Mouse (Mus musculus): ENCODE data around the gene 9030025P20Rik. TPM values are rescaled to one million over a fixed set of nuclear protein-coding genes. Genes with fewer than 3 reads are reported as not detected.
A peak's percentile ranks its signal among the peaks of the same experiment; 100 is the strongest.
"Not testable (repeated sequence)": the region's sequence is repeated elsewhere in the genome, so short reads cannot be mapped to it uniquely, and the experiment has no call there.

Gene 9030025P20Rik
- polyA plus RNA-seq, 1 experiment from 2014 or later: 6.4 TPM

GRCm38 (mm10) chr17:15009088-15009487 lies 30.8 kb downstream of the 9030025P20Rik start:
- not testable (repeated sequence) for H3K27ac ChIP-seq (ENCODE audit: low read length); H3K36me3 ChIP-seq (ENCODE audit: control insufficient read depth, insufficient read depth); H3K4me3 ChIP-seq (ENCODE audit: low read length); H3K9me3 ChIP-seq (replicated peaks; ENCODE audit: control insufficient read depth, low read length); H3K4me1 ChIP-seq (ENCODE audit: control insufficient read depth, insufficient read depth, low read length); H3K27me3 ChIP-seq (ENCODE audit: control insufficient read depth, insufficient read depth, low read length); H3K4me2 ChIP-seq (ENCODE audit: low read depth, low read length); ATAC-seq (replicated peaks; ENCODE audit: extremely low read depth, insufficient read depth, low FRiP score); H3K9ac ChIP-seq (ENCODE audit: low read length)
- no CpG with 5 or more reads among the region's 3 CpGs for WGBS

- H3K9me3 ChIP-seq (replicated peaks; ENCODE audit: control insufficient read depth, low read length); H3K4me2 ChIP-seq (ENCODE audit: low read depth, low read length); H3K27ac ChIP-seq (ENCODE audit: low read length); H3K27me3 ChIP-seq (ENCODE audit: control insufficient read depth, insufficient read depth, low read length); H3K4me3 ChIP-seq (ENCODE audit: low read length); H3K9ac ChIP-seq (ENCODE audit: low read length); H3K4me1 ChIP-seq (ENCODE audit: control insufficient read depth, insufficient read depth, low read length); H3K36me3 ChIP-seq (ENCODE audit: control insufficient read depth, insufficient read depth): not testable (repeated sequence)
- WGBS: no CpG with 5 or more reads among the region's 60 CpGs
- peak; percentile 97 for ATAC-seq (replicated peaks; ENCODE audit: extremely low read depth, insufficient read depth, low FRiP score)
Measured at GRCm38 (mm10) chr17:15009706-15010413, 31.6 kb downstream of the 9030025P20Rik start, which contains the start of gene Gm3435. Gene Gm3435 (plus strand): TSS chr17:15010176.

- not testable (repeated sequence) for H3K9me3 ChIP-seq (replicated peaks; ENCODE audit: control insufficient read depth, low read length); H3K4me3 ChIP-seq (ENCODE audit: low read length); H3K27me3 ChIP-seq (ENCODE audit: control insufficient read depth, insufficient read depth, low read length); H3K4me1 ChIP-seq (ENCODE audit: control insufficient read depth, insufficient read depth, low read length); H3K27ac ChIP-seq (ENCODE audit: low read length); H3K4me2 ChIP-seq (ENCODE audit: low read depth, low read length); H3K36me3 ChIP-seq (ENCODE audit: control insufficient read depth, insufficient read depth); ATAC-seq (replicated peaks; ENCODE audit: extremely low read depth, insufficient read depth, low FRiP score); H3K9ac ChIP-seq (ENCODE audit: low read length)
- 82% methylated on average over 3 of the region's 3 CpGs for WGBS
Measured at GRCm38 (mm10) chr17:15021503-15022220, 43.4 kb downstream of the 9030025P20Rik start.

GRCm38 (mm10) chr17:15023878-15024492 lies 45.7 kb downstream of the 9030025P20Rik start:
- not testable (repeated sequence) for H3K4me2 ChIP-seq (ENCODE audit: low read depth, low read length); H3K9ac ChIP-seq (ENCODE audit: low read length); H3K27ac ChIP-seq (ENCODE audit: low read length); H3K27me3 ChIP-seq (ENCODE audit: control insufficient read depth, insufficient read depth, low read length); H3K36me3 ChIP-seq (ENCODE audit: control insufficient read depth, insufficient read depth); H3K4me3 ChIP-seq (ENCODE audit: low read length); H3K9me3 ChIP-seq (replicated peaks; ENCODE audit: control insufficient read depth, low read length); H3K4me1 ChIP-seq (ENCODE audit: control insufficient read depth, insufficient read depth, low read length)
- WGBS: no CpG with 5 or more reads among the region's 97 CpGs
- ATAC-seq (replicated peaks; ENCODE audit: extremely low read depth, insufficient read depth, low FRiP score): peak; percentile 82

- H3K9ac ChIP-seq (ENCODE audit: low read length); H3K4me1 ChIP-seq (ENCODE audit: control insufficient read depth, insufficient read depth, low read length); H3K36me3 ChIP-seq (ENCODE audit: control insufficient read depth, insufficient read depth); H3K27me3 ChIP-seq (ENCODE audit: control insufficient read depth, insufficient read depth, low read length); H3K4me2 ChIP-seq (ENCODE audit: low read depth, low read length); H3K27ac ChIP-seq (ENCODE audit: low read length); H3K4me3 ChIP-seq (ENCODE audit: low read length); H3K9me3 ChIP-seq (replicated peaks; ENCODE audit: control insufficient read depth, low read length): not testable (repeated sequence)
- WGBS: no CpG with 5 or more reads among the region's 48 CpGs
- ATAC-seq (replicated peaks; ENCODE audit: extremely low read depth, insufficient read depth, low FRiP score): peak; percentile 75
Measured at GRCm38 (mm10) chr17:15024502-15025193, 46.4 kb downstream of the 9030025P20Rik start.

- H3K36me3 ChIP-seq (ENCODE audit: control insufficient read depth, insufficient read depth); H3K27ac ChIP-seq (ENCODE audit: low read length); H3K27me3 ChIP-seq (ENCODE audit: control insufficient read depth, insufficient read depth, low read length); H3K4me2 ChIP-seq (ENCODE audit: low read depth, low read length); ATAC-seq (replicated peaks; ENCODE audit: extremely low read depth, insufficient read depth, low FRiP score); H3K4me1 ChIP-seq (ENCODE audit: control insufficient read depth, insufficient read depth, low read length); H3K4me3 ChIP-seq (ENCODE audit: low read length); H3K9ac ChIP-seq (ENCODE audit: low read length); H3K9me3 ChIP-seq (replicated peaks; ENCODE audit: control insufficient read depth, low read length): not testable (repeated sequence)
- no CpG with 5 or more reads among the region's 6 CpGs for WGBS
Measured at GRCm38 (mm10) chr17:15025513-15025912, 47.2 kb downstream of the 9030025P20Rik start.

GRCm38 (mm10) chr17:15031414-15031813 lies 53.1 kb downstream of the 9030025P20Rik start:
- not testable (repeated sequence) for H3K36me3 ChIP-seq (ENCODE audit: control insufficient read depth, insufficient read depth); H3K4me3 ChIP-seq (ENCODE audit: low read length); H3K9ac ChIP-seq (ENCODE audit: low read length); H3K4me1 ChIP-seq (ENCODE audit: control insufficient read depth, insufficient read depth, low read length); ATAC-seq (replicated peaks; ENCODE audit: extremely low read depth, insufficient read depth, low FRiP score); H3K9me3 ChIP-seq (replicated peaks; ENCODE audit: control insufficient read depth, low read length); H3K4me2 ChIP-seq (ENCODE audit: low read depth, low read length); H3K27ac ChIP-seq (ENCODE audit: low read length); H3K27me3 ChIP-seq (ENCODE audit: control insufficient read depth, insufficient read depth, low read length)
- WGBS: no CpG with 5 or more reads among the region's 4 CpGs

GRCm38 (mm10) chr17:15040455-15040854 lies 62.2 kb downstream of the 9030025P20Rik start:
- not testable (repeated sequence) for ATAC-seq (replicated peaks; ENCODE audit: extremely low read depth, insufficient read depth, low FRiP score); H3K4me2 ChIP-seq (ENCODE audit: low read depth, low read length)
- WGBS: no CpG with 5 or more reads among the region's 3 CpGs

More at GRCm38 (mm10) chr17:15040455-15040854, 62.2 kb downstream of the 9030025P20Rik start:
- H3K9me3 ChIP-seq (replicated peaks; ENCODE audit: control insufficient read depth, low read length); H3K27me3 ChIP-seq (ENCODE audit: control insufficient read depth, insufficient read depth, low read length); H3K4me3 ChIP-seq (ENCODE audit: low read length); H3K36me3 ChIP-seq (ENCODE audit: control insufficient read depth, insufficient read depth); H3K4me1 ChIP-seq (ENCODE audit: control insufficient read depth, insufficient read depth, low read length); H3K27ac ChIP-seq (ENCODE audit: low read length); H3K9ac ChIP-seq (ENCODE audit: low read length): not testable (repeated sequence)

All from heart, embryonic 16.5 days (tissue).